Mouse (Mus musculus): ENCODE measurements at regions not wholly inside any gene's neighbourhood (a gene's known extent, or its start where the extent isn't known, plus 50 kb on each side); places are given as distances from the start of the nearest gene placed in this dataset.
"Not testable (repeated sequence)": the region's sequence is repeated elsewhere in the genome, so short reads cannot be mapped to it uniquely, and the experiment has no call there.

GRCm38 (mm10) chr10:117564118-117565040, 64.9 kb upstream of the Cpm start:
- Histone ChIP-seq H3K9me3 (replicated peaks; ENCODE audit: control insufficient read depth, low read length) (no peaks in the 10 kb centered on the region; the same call in 1 of the 2 replicates), H3K27ac (ENCODE audit: low read depth, low read length) (no peak overlapping the region), H3K4me2 (no peak overlapping the region), H3K4me3 (ENCODE audit: low read depth, low read length) (no peak overlapping the region), H3K9ac (ENCODE audit: low read depth, low read length) (no peak overlapping the region), H3K36me3 (ENCODE audit: control insufficient read depth, insufficient read depth, low read length) (no peaks in the 10 kb centered on the region), H3K27me3 (ENCODE audit: control insufficient read depth, insufficient read depth, low read length) (no peaks in the 10 kb centered on the region), H3K4me1 (ENCODE audit: control insufficient read depth, insufficient read depth, low read length) (no peaks in the 10 kb centered on the region)
- WGBS (ENCODE audit: insufficient replicate concordance): 31% methylated on average over 12 of the region's 12 CpGs
- no peak for ATAC-seq (replicated peaks; ENCODE audit: insufficient number of reproducible peaks, low FRiP score, low TSS enrichment)

- H3K4me2 ChIP-seq: no peak overlapping the region
- no peaks in the 10 kb centered on the region for H3K4me1 ChIP-seq (ENCODE audit: control insufficient read depth, insufficient read depth, low read length)
- no peak overlapping the region for H3K4me3 ChIP-seq (ENCODE audit: low read depth, low read length)
- H3K36me3 ChIP-seq (ENCODE audit: control insufficient read depth, insufficient read depth, low read length): no peaks in the 10 kb centered on the region
- H3K27ac ChIP-seq (ENCODE audit: low read depth, low read length): no peak overlapping the region
- H3K27me3 ChIP-seq (ENCODE audit: control insufficient read depth, insufficient read depth, low read length): no peaks in the 10 kb centered on the region
- WGBS (ENCODE audit: insufficient replicate concordance): 51% methylated on average over 8 of the region's 8 CpGs
- H3K9ac ChIP-seq (ENCODE audit: low read depth, low read length): no peak overlapping the region
- ATAC-seq (replicated peaks; ENCODE audit: insufficient number of reproducible peaks, low FRiP score, low TSS enrichment): no peak
- H3K9me3 ChIP-seq (replicated peaks; ENCODE audit: control insufficient read depth, low read length): no peaks in the 10 kb centered on the region; the same call in 1 of the 2 replicates
Measured at GRCm38 (mm10) chr10:117563429-117564117, 65.7 kb upstream of the Cpm start.

DNA sequence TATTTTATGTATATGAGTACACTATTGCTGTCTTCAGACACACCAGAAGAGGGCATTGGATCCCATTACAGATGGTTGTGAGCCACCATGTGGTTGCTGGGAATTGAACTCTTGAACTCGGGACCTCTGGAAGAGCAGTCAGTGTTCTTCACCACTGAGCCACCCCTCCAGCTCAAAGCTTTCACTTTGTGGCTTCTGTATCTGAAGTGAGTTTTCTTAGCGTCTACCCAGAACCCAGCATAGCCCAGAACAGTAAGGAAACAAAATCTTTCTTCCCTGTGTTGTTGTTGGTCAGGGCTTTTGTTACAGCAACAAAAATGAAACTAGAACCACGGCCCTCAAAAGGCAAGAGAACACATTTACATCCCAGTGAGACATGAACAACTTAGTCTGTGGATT, 66.5 kb upstream of the Cpm start:
- not testable (repeated sequence) for ATAC-seq (replicated peaks; ENCODE audit: insufficient number of reproducible peaks, low FRiP score, low TSS enrichment); H3K4me3 ChIP-seq (ENCODE audit: low read depth, low read length); H3K27me3 ChIP-seq (ENCODE audit: control insufficient read depth, insufficient read depth, low read length); H3K4me2 ChIP-seq; H3K9ac ChIP-seq (ENCODE audit: low read depth, low read length); H3K9me3 ChIP-seq (replicated peaks; ENCODE audit: control insufficient read depth, low read length); H3K36me3 ChIP-seq (ENCODE audit: control insufficient read depth, insufficient read depth, low read length); H3K27ac ChIP-seq (ENCODE audit: low read depth, low read length); H3K4me1 ChIP-seq (ENCODE audit: control insufficient read depth, insufficient read depth, low read length)
- WGBS (ENCODE audit: insufficient replicate concordance): 80% methylated on average over 3 of the region's 3 CpGs

DNA sequence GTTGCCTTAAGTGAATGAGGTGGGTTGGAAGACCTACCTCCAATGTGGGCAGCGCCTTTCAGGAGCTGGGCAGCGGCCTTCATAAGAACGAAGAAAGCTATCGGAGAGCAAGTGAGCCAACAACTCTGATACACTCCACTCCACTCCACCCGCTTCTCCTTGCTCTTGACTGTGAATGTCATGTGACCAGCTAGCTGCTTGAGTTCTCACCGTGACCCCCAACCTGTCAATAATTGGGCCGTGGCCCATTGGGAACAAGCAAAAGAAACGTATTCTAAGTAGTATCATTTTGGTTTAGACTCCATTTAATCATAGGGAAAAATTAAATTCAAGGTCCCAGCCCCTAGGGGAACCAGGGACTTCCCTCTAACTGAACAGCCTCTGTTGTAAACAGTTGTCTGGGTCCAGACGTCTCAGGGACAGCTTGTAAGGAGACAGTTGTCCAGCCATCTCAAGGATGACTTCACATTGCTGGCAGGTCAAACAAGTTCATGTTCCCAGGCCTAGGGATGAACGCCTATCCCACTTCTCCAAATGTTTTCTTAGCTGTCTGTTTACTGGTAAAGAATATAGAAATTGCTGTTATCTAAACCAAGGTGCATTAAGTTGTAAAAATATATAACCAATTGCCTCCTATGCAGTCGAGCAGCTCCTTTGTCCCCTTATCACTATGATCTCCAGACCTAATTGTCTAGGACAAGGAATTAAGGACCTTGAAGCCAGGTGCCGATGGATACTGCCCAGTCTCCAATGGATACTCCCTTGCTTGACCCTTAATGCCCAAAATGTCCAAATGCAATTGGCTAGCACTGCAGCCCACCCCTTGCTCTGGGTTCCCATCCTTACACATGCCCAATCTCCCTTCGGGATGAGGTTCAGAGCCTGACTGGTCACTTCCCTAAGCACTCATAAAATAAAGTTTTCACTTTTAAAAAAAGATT, 67.1 kb upstream of the Cpm start:
- WGBS (ENCODE audit: insufficient replicate concordance): 76% methylated on average over 13 of the region's 13 CpGs
- Histone ChIP-seq H3K9me3 (replicated peaks; ENCODE audit: control insufficient read depth, low read length) (no peaks in the 10 kb centered on the region; the same call in 1 of the 2 replicates), H3K4me3 (ENCODE audit: low read depth, low read length) (no peak overlapping the region), H3K27me3 (ENCODE audit: control insufficient read depth, insufficient read depth, low read length) (no peaks in the 10 kb centered on the region), H3K9ac (ENCODE audit: low read depth, low read length) (no peak overlapping the region), H3K27ac (ENCODE audit: low read depth, low read length) (no peak overlapping the region), H3K4me2 (no peak overlapping the region), H3K4me1 (ENCODE audit: control insufficient read depth, insufficient read depth, low read length) (no peaks in the 10 kb centered on the region), H3K36me3 (ENCODE audit: control insufficient read depth, insufficient read depth, low read length) (no peaks in the 10 kb centered on the region)
- no peak for ATAC-seq (replicated peaks; ENCODE audit: insufficient number of reproducible peaks, low FRiP score, low TSS enrichment)

DNA sequence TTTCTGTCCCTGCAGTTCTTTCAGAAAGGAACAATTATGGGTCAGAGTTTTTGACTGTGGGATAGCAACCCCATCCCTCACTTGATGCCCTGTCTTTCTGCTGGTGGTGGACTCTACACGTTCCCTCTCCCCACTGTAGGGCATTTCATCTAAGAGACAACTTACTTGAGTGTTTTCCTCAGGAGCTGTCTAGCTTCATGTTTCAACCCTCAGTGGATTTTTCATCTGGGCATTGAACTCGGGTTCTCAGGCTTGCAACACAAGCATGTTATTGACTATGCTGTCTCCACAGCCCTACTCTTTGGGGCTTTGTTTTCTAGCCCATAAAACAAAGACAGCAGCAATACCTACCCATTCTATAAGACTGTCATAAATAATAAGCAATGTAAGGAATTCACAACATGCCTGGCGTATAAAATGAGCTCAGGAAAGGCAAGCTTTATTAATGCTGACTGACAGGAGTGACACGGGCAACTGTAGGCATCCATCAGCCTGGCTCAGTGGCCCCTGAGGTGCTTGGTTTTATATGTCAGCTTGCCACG, 68.0 kb upstream of the Cpm start:
- Histone ChIP-seq H3K27me3 (ENCODE audit: control insufficient read depth, insufficient read depth, low read length) (no peaks in the 10 kb centered on the region), H3K27ac (ENCODE audit: low read depth, low read length) (no peak overlapping the region), H3K9ac (ENCODE audit: low read depth, low read length) (no peak overlapping the region), H3K4me3 (ENCODE audit: low read depth, low read length) (no peak overlapping the region), H3K9me3 (replicated peaks; ENCODE audit: control insufficient read depth, low read length) (no peaks in the 10 kb centered on the region), H3K36me3 (ENCODE audit: control insufficient read depth, insufficient read depth, low read length) (no peaks in the 10 kb centered on the region), H3K4me1 (ENCODE audit: control insufficient read depth, insufficient read depth, low read length) (no peaks in the 10 kb centered on the region), H3K4me2 (no peak overlapping the region)
- WGBS (ENCODE audit: insufficient replicate concordance): 70% methylated on average over 5 of the region's 5 CpGs
- no peak for ATAC-seq (replicated peaks; ENCODE audit: insufficient number of reproducible peaks, low FRiP score, low TSS enrichment)

GRCm38 (mm10) chr10:117560396-117561278, 68.7 kb upstream of the Cpm start:
- Histone ChIP-seq H3K4me3 (ENCODE audit: low read depth, low read length) (no peak overlapping the region), H3K9ac (ENCODE audit: low read depth, low read length) (no peak overlapping the region), H3K27me3 (ENCODE audit: control insufficient read depth, insufficient read depth, low read length) (no peaks in the 10 kb centered on the region), H3K4me1 (ENCODE audit: control insufficient read depth, insufficient read depth, low read length) (no peaks in the 10 kb centered on the region), H3K9me3 (replicated peaks; ENCODE audit: control insufficient read depth, low read length) (no peaks in the 10 kb centered on the region), H3K36me3 (ENCODE audit: control insufficient read depth, insufficient read depth, low read length) (no peaks in the 10 kb centered on the region), H3K27ac (ENCODE audit: low read depth, low read length) (no peak overlapping the region), H3K4me2 (no peak overlapping the region)
- no peak for ATAC-seq (replicated peaks; ENCODE audit: insufficient number of reproducible peaks, low FRiP score, low TSS enrichment)
- 54% methylated on average over 9 of the region's 9 CpGs for WGBS (ENCODE audit: insufficient replicate concordance)

DNA sequence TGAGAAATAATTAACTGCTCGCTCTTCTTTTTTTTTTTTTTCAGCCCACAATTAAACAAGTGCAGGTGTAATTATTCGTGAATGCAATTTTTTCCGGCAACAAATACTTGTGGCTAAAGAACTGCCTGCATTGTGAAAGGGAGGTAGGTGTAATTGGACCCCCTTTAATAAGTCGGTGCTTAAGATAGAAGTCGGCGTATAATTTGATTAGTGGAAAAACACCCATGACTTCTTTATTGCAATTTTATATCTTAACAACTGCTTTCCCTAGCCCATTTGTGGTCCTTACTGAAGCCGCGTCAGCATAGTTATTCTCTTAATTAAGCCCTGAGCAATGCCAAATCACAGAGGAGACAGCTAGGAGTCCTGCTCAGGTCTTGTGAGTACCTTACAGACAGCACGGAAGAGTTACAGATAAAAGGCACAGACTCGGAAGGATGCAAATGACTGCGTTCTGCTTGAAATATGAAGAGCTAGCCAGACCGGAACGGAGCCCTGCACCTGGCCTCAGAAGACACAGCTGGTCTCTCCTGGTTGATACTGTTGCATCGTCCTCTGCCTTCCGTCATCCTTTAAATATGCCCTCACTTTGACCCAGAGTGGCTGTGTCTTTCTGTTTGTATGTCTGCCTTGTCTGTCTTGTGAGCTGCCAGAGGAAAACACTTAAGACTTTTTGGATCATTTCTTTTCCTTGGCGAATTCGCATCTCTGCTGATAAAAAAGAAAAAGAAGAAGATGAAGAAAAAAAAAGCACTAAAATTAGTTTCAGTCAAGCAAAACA, 69.5 kb upstream of the Cpm start:
- Histone ChIP-seq H3K36me3 (ENCODE audit: control insufficient read depth, insufficient read depth, low read length) (no peaks in the 10 kb centered on the region), H3K4me3 (ENCODE audit: low read depth, low read length) (no peak overlapping the region), H3K9me3 (replicated peaks; ENCODE audit: control insufficient read depth, low read length) (no peaks in the 10 kb centered on the region), H3K27me3 (ENCODE audit: control insufficient read depth, insufficient read depth, low read length) (no peaks in the 10 kb centered on the region), H3K4me2 (no peak overlapping the region), H3K4me1 (ENCODE audit: control insufficient read depth, insufficient read depth, low read length) (no peaks in the 10 kb centered on the region), H3K27ac (ENCODE audit: low read depth, low read length) (no peak overlapping the region), H3K9ac (ENCODE audit: low read depth, low read length) (no peak overlapping the region)
- no peak for ATAC-seq (replicated peaks; ENCODE audit: insufficient number of reproducible peaks, low FRiP score, low TSS enrichment)
- 67% methylated on average over 17 of the region's 17 CpGs for WGBS (ENCODE audit: insufficient replicate concordance)

Measured in heart, embryonic 11.5 days (tissue).